Mouse (Mus musculus): ENCODE measurements at regions not wholly inside any gene's neighbourhood (a gene's known extent, or its start where the extent isn't known, plus 50 kb on each side); places are given as distances from the start of the nearest gene placed in this dataset.

DNA sequence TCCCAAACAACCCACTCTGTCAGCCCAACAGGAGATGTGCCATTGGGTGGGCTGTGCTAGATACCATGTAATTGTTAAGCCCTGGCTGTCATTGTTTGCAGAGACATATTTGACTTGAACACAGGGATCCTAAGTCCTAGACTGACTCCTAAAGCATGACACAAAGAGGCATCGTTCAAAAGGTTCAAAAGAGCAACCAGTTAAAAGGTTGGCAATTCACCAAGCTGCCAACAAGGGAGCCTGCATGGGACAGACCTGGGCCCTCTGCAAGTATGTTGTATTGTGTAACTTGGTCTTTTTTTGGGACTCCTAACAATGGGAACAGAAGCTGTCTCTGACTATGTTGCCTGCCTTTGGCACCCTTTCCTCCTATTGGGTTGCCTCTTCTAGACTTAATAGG lies 139.4 kb upstream of the Klf3 start:
- Histone ChIP-seq H3K4me2 (replicated peaks) (no peak overlapping the region), H3K4me3 (no peak overlapping the region), H3K9me3 (no peaks in the 10 kb centered on the region), H3K27ac (no peak overlapping the region), H3K36me3 (no peaks in the 10 kb centered on the region), H3K4me1 (no peaks in the 10 kb centered on the region), H3K9ac (no peak overlapping the region), H3K27me3 (replicated peaks) (no peaks in the 10 kb centered on the region)
- ATAC-seq (ENCODE audit: low FRiP score, low read depth) = no peak
- 75% methylated on average over 1 of the region's 1 CpGs for WGBS

DNA sequence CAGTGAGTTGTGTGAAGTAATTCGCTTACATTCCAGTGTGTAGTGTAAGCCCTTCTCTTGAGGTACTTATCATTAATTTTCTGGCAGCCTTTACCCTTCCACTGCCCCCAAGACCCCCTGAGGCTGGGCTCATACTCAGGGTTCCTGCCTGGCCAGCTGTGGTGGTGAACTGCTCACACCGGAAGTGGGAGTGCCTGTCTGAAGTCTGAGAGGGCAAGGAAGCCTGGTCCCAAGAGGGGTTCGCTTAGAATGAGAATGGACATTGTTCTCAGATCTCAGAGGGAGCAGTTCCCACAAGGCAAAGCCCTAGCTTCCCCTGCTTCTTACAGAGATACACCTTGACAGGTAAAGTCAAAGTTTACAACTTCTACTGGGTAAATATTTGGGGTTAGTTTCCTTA lies 138.1 kb upstream of the Klf3 start:
- WGBS = 70% methylated on average over 3 of the region's 3 CpGs
- H3K36me3 ChIP-seq = no peaks in the 10 kb centered on the region
- no peak overlapping the region for H3K4me2 ChIP-seq (replicated peaks)
- H3K4me1 ChIP-seq = no peaks in the 10 kb centered on the region
- no peaks in the 10 kb centered on the region for H3K27me3 ChIP-seq (replicated peaks)
- H3K9me3 ChIP-seq = no peaks in the 10 kb centered on the region
- no peak overlapping the region for H3K27ac ChIP-seq
- no peak for ATAC-seq (ENCODE audit: low FRiP score, low read depth)
- H3K9ac ChIP-seq = no peak overlapping the region
- no peak overlapping the region for H3K4me3 ChIP-seq

- H3K9me3 ChIP-seq = no peaks in the 10 kb centered on the region
- no peak overlapping the region for H3K4me2 ChIP-seq (replicated peaks)
- no peak for ATAC-seq (ENCODE audit: low FRiP score, low read depth)
- H3K9ac ChIP-seq = no peak overlapping the region
- 69% methylated on average over 3 of the region's 3 CpGs for WGBS
- no peaks in the 10 kb centered on the region for H3K36me3 ChIP-seq
- H3K27ac ChIP-seq = no peak overlapping the region
- no peaks in the 10 kb centered on the region for H3K4me1 ChIP-seq
- H3K27me3 ChIP-seq (replicated peaks) = no peaks in the 10 kb centered on the region
- H3K4me3 ChIP-seq = no peak overlapping the region
These were observed 136.9 kb upstream of the Klf3 start for GRCm38 (mm10) chr5:64666256-64666655.

DNA sequence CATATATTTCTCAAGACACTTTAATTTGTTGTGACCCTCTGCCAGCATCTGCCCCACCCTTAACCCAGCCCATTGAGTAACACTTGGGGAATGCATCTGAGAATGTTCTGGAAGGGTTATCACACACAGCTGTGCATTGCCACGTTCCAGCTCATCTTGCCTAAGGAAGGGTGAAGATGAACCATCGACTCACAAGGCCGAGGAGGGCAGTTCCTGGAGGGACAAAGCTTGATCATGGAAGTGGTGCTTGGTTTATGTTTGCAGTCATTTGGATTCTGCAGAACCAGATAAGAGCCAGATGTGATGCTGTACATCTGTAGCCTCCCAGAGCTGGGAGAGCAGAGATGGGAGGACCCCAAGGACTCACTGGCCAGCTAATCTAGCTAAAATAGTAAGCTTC lies 136.1 kb upstream of the Klf3 start:
- no peak overlapping the region for H3K27ac ChIP-seq
- no peaks in the 10 kb centered on the region for H3K4me1 ChIP-seq
- no peak for ATAC-seq (ENCODE audit: low FRiP score, low read depth)
- no peaks in the 10 kb centered on the region for H3K9me3 ChIP-seq
- H3K9ac ChIP-seq = no peak overlapping the region
- no peaks in the 10 kb centered on the region for H3K36me3 ChIP-seq
- WGBS = 89% methylated on average over 3 of the region's 3 CpGs
- H3K4me2 ChIP-seq (replicated peaks) = no peak overlapping the region
- no peak overlapping the region for H3K4me3 ChIP-seq
- H3K27me3 ChIP-seq (replicated peaks) = no peaks in the 10 kb centered on the region

GRCm38 (mm10) chr5:64673861-64674260 lies 129.3 kb upstream of the Klf3 start:
- H3K27me3 ChIP-seq (replicated peaks) = no peaks in the 10 kb centered on the region
- no peak overlapping the region for H3K27ac ChIP-seq
- no peak overlapping the region for H3K4me2 ChIP-seq (replicated peaks)
- H3K36me3 ChIP-seq = no peaks in the 10 kb centered on the region
- no peak overlapping the region for H3K9ac ChIP-seq
- H3K9me3 ChIP-seq = no peaks in the 10 kb centered on the region
- ATAC-seq (ENCODE audit: low FRiP score, low read depth) = no peak
- 85% methylated on average over 2 of the region's 2 CpGs for WGBS
- H3K4me1 ChIP-seq = no peaks in the 10 kb centered on the region
- H3K4me3 ChIP-seq = no peak overlapping the region

GRCm38 (mm10) chr5:64676214-64676945 lies 126.8 kb upstream of the Klf3 start:
- Histone ChIP-seq H3K4me3 (no peak overlapping the region), H3K4me2 (replicated peaks) (no peak overlapping the region)
- WGBS = 93% methylated on average over 17 of the region's 17 CpGs

GRCm38 (mm10) chr5:64676946-64677588 lies 126.1 kb upstream of the Klf3 start:
- WGBS = 92% methylated on average over 8 of the region's 8 CpGs
- H3K4me2 ChIP-seq (replicated peaks) = no peak overlapping the region
- H3K9ac ChIP-seq = no peak overlapping the region
- no peaks in the 10 kb centered on the region for H3K4me1 ChIP-seq
- ATAC-seq (ENCODE audit: low FRiP score, low read depth) = no peak
- no peaks in the 10 kb centered on the region for H3K36me3 ChIP-seq
- H3K9me3 ChIP-seq = no peaks in the 10 kb centered on the region
- H3K4me3 ChIP-seq = no peak overlapping the region
- H3K27ac ChIP-seq = no peak overlapping the region
- no peaks in the 10 kb centered on the region for H3K27me3 ChIP-seq (replicated peaks)

More at GRCm38 (mm10) chr5:64676214-64676945, 126.8 kb upstream of the Klf3 start:
- Histone ChIP-seq H3K36me3 (no peaks in the 10 kb centered on the region), H3K4me1 (no peaks in the 10 kb centered on the region), H3K27ac (no peak overlapping the region), H3K27me3 (replicated peaks) (no peaks in the 10 kb centered on the region), H3K9me3 (no peaks in the 10 kb centered on the region), H3K9ac (no peak overlapping the region)
- no peak for ATAC-seq (ENCODE audit: low FRiP score, low read depth)

DNA sequence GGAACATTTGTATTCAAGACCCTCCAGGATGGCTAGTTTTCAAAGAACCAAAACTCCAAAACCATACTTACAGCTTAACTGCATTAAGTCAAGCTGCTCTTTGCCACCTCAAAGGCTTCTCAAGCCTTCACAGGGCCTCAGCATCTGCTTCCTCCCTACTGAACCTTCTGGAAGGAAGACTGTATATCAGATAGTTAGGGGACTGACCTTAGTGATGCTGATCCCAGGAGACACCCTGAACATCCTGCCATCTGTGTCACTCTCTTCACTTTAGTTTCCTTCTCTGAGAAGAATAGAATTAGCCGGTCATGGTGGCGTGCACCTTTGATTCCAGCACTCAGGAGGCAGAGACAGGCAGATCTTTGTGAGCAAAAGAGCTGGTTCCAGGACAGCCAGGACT lies 124.5 kb upstream of the Klf3 start:
- WGBS = 92% methylated on average over 2 of the region's 2 CpGs
- Histone ChIP-seq H3K9ac (no peak overlapping the region), H3K27ac (no peak overlapping the region), H3K9me3 (no peaks in the 10 kb centered on the region), H3K27me3 (replicated peaks) (no peaks in the 10 kb centered on the region), H3K4me1 (no peaks in the 10 kb centered on the region), H3K4me3 (no peak overlapping the region), H3K36me3 (no peaks in the 10 kb centered on the region), H3K4me2 (replicated peaks) (no peak overlapping the region)
- ATAC-seq (ENCODE audit: low FRiP score, low read depth) = no peak

DNA sequence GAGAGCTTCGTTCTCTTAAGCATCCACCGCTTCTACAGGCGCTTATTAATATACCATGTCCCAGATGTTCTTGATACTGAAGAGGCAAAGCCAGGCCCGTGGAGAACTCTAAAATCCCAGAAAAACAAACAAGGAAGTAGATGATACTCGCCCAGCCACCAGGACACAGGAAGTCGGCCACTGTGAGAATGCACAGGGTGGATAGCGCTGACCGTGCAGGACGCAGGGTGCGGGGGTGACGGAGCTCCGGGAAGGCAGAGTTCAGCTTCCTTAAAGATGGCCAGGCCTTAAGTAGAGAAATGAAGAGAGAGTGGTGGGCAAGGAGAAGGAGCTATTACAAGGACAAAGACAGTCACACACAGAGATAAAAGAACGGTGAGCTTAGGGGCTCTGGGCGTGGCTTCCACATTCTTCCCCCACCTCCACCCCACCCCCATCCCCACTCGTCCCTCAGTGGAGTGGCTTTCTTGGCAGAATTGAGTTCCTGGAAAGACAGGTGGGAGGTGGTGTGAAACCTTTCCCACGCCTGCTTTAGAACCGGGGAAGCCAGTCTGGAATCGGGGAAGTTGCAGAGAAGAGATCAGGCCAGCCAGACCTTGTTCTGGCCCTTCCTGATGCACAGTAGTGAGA lies 123.1 kb upstream of the Klf3 start:
- no peak for ATAC-seq (ENCODE audit: low FRiP score, low read depth)

DNA sequence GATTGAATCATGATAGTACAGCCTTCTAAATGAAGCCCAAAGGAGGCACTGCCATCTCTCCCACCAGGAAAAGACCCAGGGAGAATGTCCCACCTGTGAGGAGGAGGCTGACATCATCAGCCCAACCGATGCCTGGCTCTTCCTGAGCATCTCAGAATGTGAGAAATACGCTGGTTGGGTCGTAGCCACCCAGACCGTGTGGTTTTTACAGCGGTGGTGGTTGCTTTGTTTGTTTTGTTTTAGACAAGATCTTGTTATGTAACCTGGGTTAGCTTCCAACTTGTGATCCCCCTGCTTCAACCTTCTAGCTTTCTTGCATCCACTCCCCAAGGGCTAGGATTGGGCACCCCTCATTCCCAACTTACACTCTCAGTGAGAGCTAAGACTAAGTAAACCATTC lies 122.0 kb upstream of the Klf3 start:
- Histone ChIP-seq H3K4me1 (no peaks in the 10 kb centered on the region), H3K4me3 (no peak overlapping the region), H3K27me3 (replicated peaks) (no peaks in the 10 kb centered on the region), H3K4me2 (replicated peaks) (no peak overlapping the region), H3K9me3 (no peaks in the 10 kb centered on the region), H3K36me3 (no peaks in the 10 kb centered on the region), H3K27ac (no peak overlapping the region), H3K9ac (no peak overlapping the region)
- 85% methylated on average over 5 of the region's 5 CpGs for WGBS
- no peak for ATAC-seq (ENCODE audit: low FRiP score, low read depth)

More for the DNA sequence above, 123.1 kb upstream of the Klf3 start:
- H3K9me3 ChIP-seq = no peaks in the 10 kb centered on the region
- no peaks in the 10 kb centered on the region for H3K36me3 ChIP-seq
- H3K27ac ChIP-seq = no peak overlapping the region
- H3K4me1 ChIP-seq = no peaks in the 10 kb centered on the region
- H3K4me3 ChIP-seq = no peak overlapping the region
- H3K9ac ChIP-seq = no peak overlapping the region
- H3K27me3 ChIP-seq (replicated peaks) = no peaks in the 10 kb centered on the region
- 84% methylated on average over 18 of the region's 18 CpGs for WGBS
- H3K4me2 ChIP-seq (replicated peaks) = no peak overlapping the region

DNA sequence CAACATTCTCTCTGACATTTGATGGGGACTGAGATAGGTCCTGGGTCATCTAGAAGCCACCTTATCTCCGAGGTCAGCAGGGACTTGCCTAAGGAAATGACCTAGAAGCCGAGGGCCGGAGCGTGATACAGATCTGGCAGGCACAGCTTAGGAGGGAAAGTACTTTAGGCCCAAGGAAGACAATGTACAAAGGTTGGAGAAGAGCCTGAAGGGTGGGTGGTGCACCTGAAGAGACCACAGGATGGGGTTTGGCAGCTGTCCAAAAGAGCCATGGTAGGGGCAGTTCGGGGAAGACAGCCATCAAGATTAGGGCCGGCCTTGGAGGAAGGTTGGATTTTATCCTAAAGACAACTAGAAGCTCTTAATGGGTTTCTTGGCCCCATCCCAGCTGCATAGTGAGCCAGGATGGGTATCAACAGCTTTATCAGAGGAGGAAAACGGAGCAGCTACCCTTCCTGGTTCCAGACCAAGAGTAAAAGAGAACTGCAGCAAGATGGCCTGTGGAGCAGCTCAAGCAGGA lies 120.8 kb upstream of the Klf3 start:
- no peaks in the 10 kb centered on the region for H3K9me3 ChIP-seq
- no peak overlapping the region for H3K4me2 ChIP-seq (replicated peaks)
- H3K27me3 ChIP-seq (replicated peaks) = no peaks in the 10 kb centered on the region
- no peak for ATAC-seq (ENCODE audit: low FRiP score, low read depth)
- no peak overlapping the region for H3K27ac ChIP-seq
- H3K9ac ChIP-seq = no peak overlapping the region
- no peaks in the 10 kb centered on the region for H3K4me1 ChIP-seq
- H3K4me3 ChIP-seq = no peak overlapping the region
- 91% methylated on average over 7 of the region's 7 CpGs for WGBS
- no peaks in the 10 kb centered on the region for H3K36me3 ChIP-seq

GRCm38 (mm10) chr5:64683419-64683818 lies 119.8 kb upstream of the Klf3 start:
- ATAC-seq (ENCODE audit: low FRiP score, low read depth) = no peak
- Histone ChIP-seq H3K4me2 (replicated peaks) (no peak overlapping the region), H3K9me3 (no peaks in the 10 kb centered on the region), H3K9ac (no peak overlapping the region), H3K27me3 (replicated peaks) (no peaks in the 10 kb centered on the region), H3K36me3 (no peaks in the 10 kb centered on the region), H3K4me3 (no peak overlapping the region), H3K4me1 (no peaks in the 10 kb centered on the region), H3K27ac (no peak overlapping the region)
- 87% methylated on average over 4 of the region's 4 CpGs for WGBS

All from neural tube, embryonic 12.5 days (tissue).